Mouse (Mus musculus) hindbrain, embryonic 14.5 days (tissue): ENCODE measurements around the gene Ripply3. TPM values are rescaled to one million over a fixed set of nuclear protein-coding genes. Genes with fewer than 3 reads are reported as not detected.
A peak's percentile ranks its signal among the peaks of the same experiment; 100 is the strongest.

Source experiments
- ATAC-seq: fragments of 200-750 bp; cut with Nextera tagmentation; 2 replicates; pipeline ENCODE4 v1.8.0; 2017; ENCODE audit warnings: moderate number of reproducible peaks, mild to moderate bottlenecking, moderate TSS enrichment, moderate library complexity; ENCODE audit not compliant: low FRiP score
- DNase-seq: peaks from one replicate; pipeline ENCODE4 v3.0.0-alpha.2; 2015; ENCODE audit warnings: low spot score
- H3K27ac ChIP-seq: fragments of 300-500 bp; sonication (generic); 2 replicates; pipeline ENCODE4 v1.5.1; 2014; ENCODE audit warnings: mild to moderate bottlenecking, moderate library complexity
- H3K27me3 ChIP-seq: fragments of 300-500 bp; sonication (generic); 2 replicates; pipeline ENCODE4 v1.6.1; 2014; ENCODE audit warnings: mild to moderate bottlenecking, low read length, mixed read lengths; ENCODE audit not compliant: control insufficient read depth, insufficient read depth
- H3K36me3 ChIP-seq: fragments of 300-500 bp; sonication (generic); replicated peaks from 2 replicates; pipeline ENCODE4 v1.6.1; 2014; ENCODE audit not compliant: control insufficient read depth, insufficient read depth
- H3K4me1 ChIP-seq: fragments of 300-500 bp; sonication (generic); replicated peaks from 2 replicates; pipeline ENCODE4 v1.6.1; 2014; ENCODE audit warnings: antibody characterized with exemption, low read length, mixed read lengths; ENCODE audit not compliant: control insufficient read depth, insufficient read depth
- H3K4me2 ChIP-seq: fragments of 300-500 bp; sonication (generic); replicated peaks from 2 replicates; pipeline ENCODE4 v1.6.1; 2014; ENCODE audit warnings: mild to moderate bottlenecking, moderate library complexity
- H3K4me3 ChIP-seq: fragments of 300-500 bp; sonication (generic); replicated peaks from 2 replicates; pipeline ENCODE4 v1.5.1; 2014; ENCODE audit warnings: mild to moderate bottlenecking, low read length
- H3K9ac ChIP-seq: fragments of 300-500 bp; sonication (generic); 2 replicates; pipeline ENCODE4 v1.6.1; 2014
- H3K9me3 ChIP-seq: fragments of 300-500 bp; sonication (generic); 2 replicates; pipeline ENCODE4 v1.6.1; 2016; ENCODE audit warnings: low read length; ENCODE audit not compliant: control insufficient read depth
- WGBS: fragments of 180-500 bp; shearing (Covaris S2); extraction: QIAGEN DNeasy Blood & Tissue Kit; methylation state at CpG from one replicate; pipeline ENCODE4 v1.1.7; 2014; 5-methylcytosine and 5-hydroxymethylcytosine counted together
- polyA plus RNA-seq: library from polyadenylated mRNA; unstranded; fragments of >200 nt; fragmentation: Nextera tagmentation; extraction: Ambion mirVana; gene quantifications from 2 replicates; pipeline ENCODE4 v1.2.1, GENCODE M21; 2014

Gene Ripply3
- polyA plus RNA-seq, 1 experiment from 2014 or later = 1.3 TPM

GRCm38 (mm10) chr16:94348779-94349178 is 20.6 kb downstream of the Ripply3 start:
- WGBS = 88% methylated on average over 2 of the region's 2 CpGs
- Histone ChIP-seq H3K27me3 (no peaks in the 10 kb centered on the region), H3K4me3 (no peak overlapping the region), H3K9ac (no peak overlapping the region), H3K9me3 (no peaks in the 10 kb centered on the region), H3K4me2 (no peak overlapping the region), H3K36me3 (no peaks in the 10 kb centered on the region), H3K4me1 (peaks cover 11% of the 10 kb centered on the region; the same call in 1 of the 2 replicates), H3K27ac (no peak overlapping the region)
- no peak for DNase-seq
- no peak for ATAC-seq

DNA sequence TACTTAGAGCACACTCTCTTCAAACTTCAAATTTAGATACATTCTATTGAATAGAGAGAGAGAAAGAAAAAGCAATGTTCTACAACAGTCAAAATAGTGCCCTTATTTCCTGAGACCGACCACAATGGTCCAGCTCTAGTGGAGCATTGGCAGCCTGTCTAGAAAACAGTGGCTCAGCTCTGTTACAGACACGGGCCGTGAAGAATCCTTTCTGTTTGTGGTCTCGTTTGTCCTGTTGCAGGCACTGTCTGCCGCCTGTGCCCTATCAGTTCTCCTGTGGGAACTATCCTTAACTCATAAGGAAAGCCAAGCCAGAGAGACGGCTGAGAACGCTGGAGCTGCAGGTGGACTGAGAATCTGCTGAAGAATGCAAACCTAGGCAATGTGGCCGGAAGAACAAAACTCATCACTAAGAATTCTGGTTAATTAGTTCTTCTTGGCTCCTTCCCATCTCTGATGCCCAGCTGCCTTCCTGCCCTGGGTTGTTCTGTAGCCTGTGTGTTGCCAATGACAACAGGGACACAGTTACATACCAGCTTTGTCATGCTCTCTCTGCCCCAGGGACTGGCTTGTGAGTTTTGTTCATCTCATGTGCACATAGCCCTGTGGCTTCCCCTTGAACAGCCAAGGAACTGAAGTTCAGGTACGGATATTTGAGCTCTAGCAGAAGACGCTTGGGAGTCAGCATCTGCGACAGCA is 21.5 kb downstream of the Ripply3 start:
- H3K4me2 ChIP-seq = peak overlapping the region; percentile 12; the same call in 1 of the 2 replicates

GRCm38 (mm10) chr16:94350287-94350677 is 22.1 kb downstream of the Ripply3 start:
- ATAC-seq (no peak), DNase-seq (no peak)
- 68% methylated on average over 10 of the region's 10 CpGs for WGBS
- Histone ChIP-seq H3K9me3 (no peaks in the 10 kb centered on the region), H3K27me3 (no peaks in the 10 kb centered on the region), H3K4me3 (no peak overlapping the region), H3K4me2 (no peak overlapping the region), H3K27ac (no peak overlapping the region), H3K36me3 (no peaks in the 10 kb centered on the region), H3K4me1 (peaks cover 11% of the 10 kb centered on the region; the same call in 1 of the 2 replicates), H3K9ac (no peak overlapping the region)

More for the DNA sequence above, 21.5 kb downstream of the Ripply3 start:
- DNase-seq = no peak
- H3K36me3 ChIP-seq = no peaks in the 10 kb centered on the region
- WGBS = 62% methylated on average over 11 of the region's 11 CpGs
- H3K4me1 ChIP-seq = peaks cover 11% of the 10 kb centered on the region; the same call in 1 of the 2 replicates
- no peaks in the 10 kb centered on the region for H3K27me3 ChIP-seq
- no peak overlapping the region for H3K9ac ChIP-seq
- H3K27ac ChIP-seq = no peak overlapping the region
- ATAC-seq = peak; percentile 55; the same call in 1 of the 2 replicates
- H3K4me3 ChIP-seq = no peak overlapping the region
- H3K9me3 ChIP-seq = no peaks in the 10 kb centered on the region

DNA sequence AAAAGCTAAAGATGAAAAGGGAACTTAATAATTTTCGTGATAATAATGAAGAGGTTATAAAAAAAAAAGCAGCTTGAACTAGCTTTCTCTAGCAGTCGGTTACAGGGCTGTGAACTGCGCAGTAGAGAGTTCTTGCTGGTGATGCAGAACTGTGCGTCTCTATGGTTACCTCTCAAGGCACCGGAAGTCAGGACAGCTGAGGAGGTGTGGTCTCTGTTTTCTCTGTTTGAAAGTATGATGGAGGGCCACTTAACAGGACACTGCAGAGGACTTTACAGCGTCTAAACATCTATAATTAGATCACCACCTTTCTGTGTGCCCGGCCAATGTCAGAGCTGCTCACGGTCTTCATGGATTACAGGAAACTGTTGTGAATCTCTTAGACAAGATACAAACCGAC is 26.2 kb downstream of the Ripply3 start:
- Histone ChIP-seq H3K9me3 (no peaks in the 10 kb centered on the region), H3K4me3 (no peak overlapping the region), H3K9ac (no peak overlapping the region), H3K4me1 (peaks cover 11% of the 10 kb centered on the region; the same call in 1 of the 2 replicates), H3K27ac (no peak overlapping the region), H3K4me2 (no peak overlapping the region), H3K36me3 (no peaks in the 10 kb centered on the region), H3K27me3 (no peaks in the 10 kb centered on the region)
- WGBS = 58% methylated on average over 9 of the region's 9 CpGs
- no peak for ATAC-seq
- DNase-seq = no peak

DNA sequence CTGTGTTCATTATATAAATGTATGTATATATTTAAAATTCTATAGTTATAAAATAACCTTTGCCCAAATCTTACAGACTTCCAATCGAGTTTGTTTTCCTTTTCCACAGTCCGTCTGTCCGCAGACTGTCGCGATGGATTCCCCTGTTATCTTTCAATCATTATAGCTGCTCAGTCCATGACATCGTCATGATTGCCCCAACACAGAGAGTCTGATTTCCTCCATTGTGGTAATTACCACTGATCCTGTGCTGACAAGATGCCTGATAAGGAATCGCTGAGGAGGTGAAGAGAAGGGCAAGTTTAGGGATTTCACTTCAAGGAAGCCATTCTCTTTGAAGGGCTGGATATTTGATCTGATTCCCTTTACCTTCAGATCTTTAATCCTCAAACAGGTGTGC is 27.8 kb downstream of the Ripply3 start:
- 79% methylated on average over 7 of the region's 7 CpGs for WGBS

DNA sequence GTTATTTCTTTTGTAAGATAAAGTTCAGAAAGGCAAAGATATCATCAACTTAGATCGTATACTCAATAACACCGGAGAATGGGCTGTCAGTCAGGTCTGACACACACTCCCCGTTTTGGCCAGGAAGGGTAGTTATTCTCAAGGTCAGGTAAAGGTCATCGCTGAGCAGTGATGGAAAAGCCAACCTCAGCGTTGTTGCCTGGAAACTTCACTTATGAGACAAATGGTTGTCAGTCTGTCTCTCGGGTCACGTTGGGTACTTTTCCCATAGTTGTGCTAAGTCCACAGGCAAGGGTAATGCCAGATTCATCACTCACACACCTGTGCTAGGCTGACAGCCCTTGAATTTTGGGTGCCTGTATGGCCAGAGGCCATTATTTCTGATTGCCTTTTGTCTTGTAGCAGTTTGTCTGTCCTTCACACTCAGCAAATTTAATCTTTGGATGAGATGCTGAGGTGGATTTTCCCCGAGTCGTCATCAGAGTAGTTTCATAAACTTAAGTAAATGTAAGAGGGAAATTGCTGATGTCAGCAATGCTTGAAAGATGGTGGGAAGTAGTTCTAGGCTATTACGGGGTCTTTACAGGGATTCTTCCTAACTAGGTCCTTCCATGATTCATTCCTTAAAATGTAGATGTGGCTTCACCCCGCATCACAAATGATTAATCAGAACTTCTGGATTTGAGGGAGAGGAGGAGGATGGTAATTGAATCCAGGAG is 28.7 kb downstream of the Ripply3 start:
- no peaks in the 10 kb centered on the region for H3K27me3 ChIP-seq
- DNase-seq (no peak), ATAC-seq (no peak)
- H3K36me3 ChIP-seq = no peaks in the 10 kb centered on the region
- 87% methylated on average over 11 of the region's 11 CpGs for WGBS
- H3K27ac ChIP-seq = no peak overlapping the region
- no peak overlapping the region for H3K4me2 ChIP-seq
- H3K9ac ChIP-seq = no peak overlapping the region
- H3K4me1 ChIP-seq = peaks cover 2% of the 10 kb centered on the region
- no peaks in the 10 kb centered on the region for H3K9me3 ChIP-seq
- no peak overlapping the region for H3K4me3 ChIP-seq

More for the DNA sequence above, 27.8 kb downstream of the Ripply3 start:
- no peak overlapping the region for H3K4me3 ChIP-seq
- H3K4me2 ChIP-seq = no peak overlapping the region
- no peak overlapping the region for H3K27ac ChIP-seq
- ATAC-seq (no peak), DNase-seq (no peak)
- H3K9me3 ChIP-seq = no peaks in the 10 kb centered on the region
- H3K27me3 ChIP-seq = no peaks in the 10 kb centered on the region
- H3K9ac ChIP-seq = no peak overlapping the region
- no peaks in the 10 kb centered on the region for H3K4me1 ChIP-seq
- H3K36me3 ChIP-seq = no peaks in the 10 kb centered on the region

DNA sequence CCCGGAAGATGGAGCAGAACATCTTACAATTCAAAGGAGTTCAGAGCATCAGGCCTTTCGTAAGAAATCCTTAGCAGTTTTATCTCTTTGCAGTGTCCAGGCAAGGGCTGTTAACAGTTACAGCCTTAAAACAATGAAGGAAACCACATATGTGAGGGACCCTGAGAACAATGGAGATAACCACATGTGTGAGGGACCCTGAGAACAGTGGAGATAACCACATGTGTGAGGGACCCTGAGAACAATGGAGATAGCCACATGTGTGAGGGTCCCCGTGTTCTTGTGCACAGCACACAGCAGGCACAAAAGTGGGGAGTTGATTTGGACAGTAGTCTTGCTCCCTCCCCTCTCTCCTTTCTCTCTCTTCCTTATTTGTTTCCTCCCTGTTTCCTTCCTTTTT is 29.9 kb downstream of the Ripply3 start:
- Histone ChIP-seq H3K27ac (no peak overlapping the region), H3K4me1 (peaks cover 10% of the 10 kb centered on the region), H3K27me3 (no peaks in the 10 kb centered on the region), H3K9me3 (no peaks in the 10 kb centered on the region), H3K4me3 (no peak overlapping the region), H3K36me3 (no peaks in the 10 kb centered on the region), H3K4me2 (no peak overlapping the region), H3K9ac (no peak overlapping the region)
- DNase-seq (no peak), ATAC-seq (no peak)
- 87% methylated on average over 3 of the region's 3 CpGs for WGBS

DNA sequence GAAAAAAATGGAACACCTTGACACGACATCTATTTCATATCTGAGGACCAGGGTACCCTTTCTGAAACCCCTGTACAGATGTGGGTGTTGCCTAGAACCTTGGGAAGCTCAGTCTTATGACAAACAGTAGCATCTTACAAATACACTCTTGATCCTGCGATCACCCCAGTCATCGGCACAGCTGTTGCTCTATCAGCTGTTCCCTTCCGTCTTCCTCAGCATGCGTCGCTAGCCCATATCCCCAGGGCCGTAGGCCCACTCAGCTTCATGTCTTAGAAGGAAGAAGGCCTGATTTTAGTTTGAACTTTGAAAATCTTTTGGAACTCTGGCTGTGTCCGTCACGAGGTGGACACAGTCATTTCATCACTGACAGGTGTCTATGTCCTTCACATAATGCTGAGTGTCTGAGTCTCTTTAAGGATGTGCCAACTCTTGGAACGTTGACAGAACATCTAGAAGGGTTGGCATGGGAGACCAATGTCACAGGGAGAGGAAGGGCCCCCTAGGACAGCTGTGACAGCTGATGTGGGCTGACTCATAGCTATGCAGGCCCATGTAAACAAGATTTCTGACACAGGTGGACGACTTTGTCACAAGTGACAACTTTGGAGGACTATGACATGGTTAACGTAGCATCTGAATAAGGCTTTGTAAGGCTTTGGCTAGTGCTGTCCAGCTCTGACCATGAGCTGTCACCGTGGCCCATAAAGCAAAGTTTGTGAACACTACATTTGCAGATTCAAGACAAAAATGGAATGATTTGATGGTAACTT is 32.5 kb downstream of the Ripply3 start:
- Histone ChIP-seq H3K4me3 (no peak overlapping the region), H3K36me3 (peaks cover 9% of the 10 kb centered on the region), H3K9me3 (no peaks in the 10 kb centered on the region), H3K9ac (no peak overlapping the region), H3K27ac (no peak overlapping the region), H3K4me2 (no peak overlapping the region), H3K27me3 (no peaks in the 10 kb centered on the region), H3K4me1 (peaks cover 10% of the 10 kb centered on the region)
- DNase-seq = no peak
- WGBS = 90% methylated on average over 13 of the region's 13 CpGs
- ATAC-seq = no peak
